Mouse (Mus musculus): ENCODE results near the gene Acbd3. TPM values are rescaled to one million over a fixed set of nuclear protein-coding genes. Genes with fewer than 3 reads are reported as not detected.

Acbd3 gene
- total RNA-seq (2017), result 77.8 to 90.1 TPM (median 79.8 TPM) in 3 replicates

- ATAC-seq (replicated peaks; ENCODE audit: insufficient number of reproducible peaks, low FRiP score, low TSS enrichment, poor library complexity, severe bottlenecking), result peak; percentile 93
Measured at GRCm38 (mm10) chr1:180725704-180726179, at the start of gene Acbd3. Acbd3 (plus strand) TSS chr1:180726043.

GRCm38 (mm10) chr1:180691284-180691683 is 34.6 kb upstream of the Acbd3 start:
- ATAC-seq (replicated peaks; ENCODE audit: insufficient number of reproducible peaks, low FRiP score, low TSS enrichment, poor library complexity, severe bottlenecking), result no peak

- ATAC-seq (replicated peaks; ENCODE audit: insufficient number of reproducible peaks, low FRiP score, low TSS enrichment, poor library complexity, severe bottlenecking), result no peak
Measured at GRCm38 (mm10) chr1:180696626-180697352, 29.1 kb upstream of the Acbd3 start, which contains the start of gene Mixl1. Mixl1 (minus strand) TSS chr1:180697034.

- ATAC-seq (replicated peaks; ENCODE audit: insufficient number of reproducible peaks, low FRiP score, low TSS enrichment, poor library complexity, severe bottlenecking), result no peak
Measured at GRCm38 (mm10) chr1:180698063-180698462, 27.8 kb upstream of the Acbd3 start.

- no peak for ATAC-seq (replicated peaks; ENCODE audit: insufficient number of reproducible peaks, low FRiP score, low TSS enrichment, poor library complexity, severe bottlenecking)
Measured at GRCm38 (mm10) chr1:180703400-180703799, 22.4 kb upstream of the Acbd3 start.

GRCm38 (mm10) chr1:180707368-180707767 is 18.5 kb upstream of the Acbd3 start:
- no peak for ATAC-seq (replicated peaks; ENCODE audit: insufficient number of reproducible peaks, low FRiP score, low TSS enrichment, poor library complexity, severe bottlenecking)

GRCm38 (mm10) chr1:180707813-180708212 is 18.0 kb upstream of the Acbd3 start:
- no peak for ATAC-seq (replicated peaks; ENCODE audit: insufficient number of reproducible peaks, low FRiP score, low TSS enrichment, poor library complexity, severe bottlenecking)

GRCm38 (mm10) chr1:180708935-180709776 is 16.7 kb upstream of the Acbd3 start:
- no peak for ATAC-seq (replicated peaks; ENCODE audit: insufficient number of reproducible peaks, low FRiP score, low TSS enrichment, poor library complexity, severe bottlenecking)

GRCm38 (mm10) chr1:180718756-180719155 is 7.1 kb upstream of the Acbd3 start:
- ATAC-seq (replicated peaks; ENCODE audit: insufficient number of reproducible peaks, low FRiP score, low TSS enrichment, poor library complexity, severe bottlenecking), result no peak

- ATAC-seq (replicated peaks; ENCODE audit: insufficient number of reproducible peaks, low FRiP score, low TSS enrichment, poor library complexity, severe bottlenecking), result no peak
Measured at GRCm38 (mm10) chr1:180719483-180719882, 6.4 kb upstream of the Acbd3 start.

- ATAC-seq (replicated peaks; ENCODE audit: insufficient number of reproducible peaks, low FRiP score, low TSS enrichment, poor library complexity, severe bottlenecking), result peak; percentile 89
Measured at GRCm38 (mm10) chr1:180719951-180720689, 5.7 kb upstream of the Acbd3 start.

- ATAC-seq (replicated peaks; ENCODE audit: insufficient number of reproducible peaks, low FRiP score, low TSS enrichment, poor library complexity, severe bottlenecking), result no peak
Measured at GRCm38 (mm10) chr1:180722608-180723007, 3.2 kb upstream of the Acbd3 start.

- no peak for ATAC-seq (replicated peaks; ENCODE audit: insufficient number of reproducible peaks, low FRiP score, low TSS enrichment, poor library complexity, severe bottlenecking)
Measured at GRCm38 (mm10) chr1:180723701-180724238, 2.1 kb upstream of the Acbd3 start.

- peak; percentile 41; the same call in 1 of the 2 replicates for ATAC-seq (replicated peaks; ENCODE audit: insufficient number of reproducible peaks, low FRiP score, low TSS enrichment, poor library complexity, severe bottlenecking)
Measured at GRCm38 (mm10) chr1:180726183-180726582, 340 bp downstream of the Acbd3 start.

GRCm38 (mm10) chr1:180729231-180729630 is 3.4 kb downstream of the Acbd3 start:
- no peak for ATAC-seq (replicated peaks; ENCODE audit: insufficient number of reproducible peaks, low FRiP score, low TSS enrichment, poor library complexity, severe bottlenecking)

- no peak for ATAC-seq (replicated peaks; ENCODE audit: insufficient number of reproducible peaks, low FRiP score, low TSS enrichment, poor library complexity, severe bottlenecking)
Measured at GRCm38 (mm10) chr1:180747827-180748226, 22.0 kb downstream of the Acbd3 start.

GRCm38 (mm10) chr1:180752115-180752514 is 26.3 kb downstream of the Acbd3 start:
- no peak for ATAC-seq (replicated peaks; ENCODE audit: insufficient number of reproducible peaks, low FRiP score, low TSS enrichment, poor library complexity, severe bottlenecking)

- no peak for ATAC-seq (replicated peaks; ENCODE audit: insufficient number of reproducible peaks, low FRiP score, low TSS enrichment, poor library complexity, severe bottlenecking)
Measured at GRCm38 (mm10) chr1:180754376-180754775, 28.5 kb downstream of the Acbd3 start.

- ATAC-seq (replicated peaks; ENCODE audit: insufficient number of reproducible peaks, low FRiP score, low TSS enrichment, poor library complexity, severe bottlenecking), result no peak
Measured at GRCm38 (mm10) chr1:180756711-180757110, 30.9 kb downstream of the Acbd3 start.

All from monocyte, adult 5-6 weeks (primary cell).